Mouse (Mus musculus): ENCODE measurements around the gene Slc25a15. TPM values are rescaled to one million over a fixed set of nuclear protein-coding genes. Genes with fewer than 3 reads are reported as not detected.

Gene Slc25a15
- polyA plus RNA-seq, 1 experiment from 2014 or later = 20.6 TPM

Other genes with a start within 250 kb of the Slc25a15 start
- 5.0 and 6.0 TPM in 2 replicates for gene Nek3, start 232.2 kb downstream of the Slc25a15 start, polyA plus RNA-seq (2015; fragmentation: Nextera tagmentation; extraction: Ambion mirVana)
- gene Ckap2, start 212.8 kb downstream of the Slc25a15 start, polyA plus RNA-seq (2015; fragmentation: Nextera tagmentation; extraction: Ambion mirVana) = 51.8 and 56.0 TPM in 2 replicates
- 43.9 and 47.6 TPM in 2 replicates for gene Vps36, start 205.8 kb downstream of the Slc25a15 start, polyA plus RNA-seq (2015; fragmentation: Nextera tagmentation; extraction: Ambion mirVana)
- gene Thsd1, start 171.3 kb downstream of the Slc25a15 start, polyA plus RNA-seq (2015; fragmentation: Nextera tagmentation; extraction: Ambion mirVana) = 30.8 and 31.2 TPM in 2 replicates
- gene Tpte, start 115.2 kb downstream of the Slc25a15 start, polyA plus RNA-seq (2015; fragmentation: Nextera tagmentation; extraction: Ambion mirVana) = not detected in 2 replicates
- 36.1 and 37.6 TPM in 2 replicates for gene Mrps31, start 12.8 kb upstream of the Slc25a15 start, polyA plus RNA-seq (2015; fragmentation: Nextera tagmentation; extraction: Ambion mirVana)

Data from lung, embryonic 15.5 days (tissue).